In genomic region chrX:159371831-159372752, GRCm38 (mm10) we compare ENCODE assay signal across 8 mouse cellular contexts. TPM values are rescaled to one million over a fixed set of nuclear protein-coding genes. Genes with fewer than 3 reads are reported as not detected.
A peak's percentile ranks its signal among the peaks of the same experiment; 100 is the strongest.
DNase-seq lines count a peak whose midpoint lies in the region; ATAC-seq lines count a peak whose summit lies in the region.

Gene Eif1ax, plus strand, starts transcription at chrX:159372178.

- intact Hi-C loops in gastrocnemius, postnatal 14 days (cut with DNase I; ENCODE audit: low total_unique reads), result no loop called here
- intact Hi-C loops in left cerebral cortex, postnatal 10 days (cut with DNase I), result no loop called here

- peak; percentile 78 for DNase-seq in adipocyte (ENCODE audit: low spot score)
- DNase-seq in embryo, embryonic 10 days (ENCODE audit: low spot score), result peak; percentile 82
- DNase-seq in gastrocnemius, postnatal 14 days, result peak; percentile 68
- peak; percentile 29 to 84 for DNase-seq in left cerebral cortex, postnatal 10 days (ENCODE audit: extremely low spot score in 1 of 2, low spot score in 2 of 2)
- peak; percentile 63 for DNase-seq in right cerebral cortex, postnatal 25 days
- peak; percentile 64 to 70 for DNase-seq in urinary bladder, postnatal 4 days (ENCODE audit: low spot score in 2 of 2)

- peak; percentile 89 for ATAC-seq in inflammation-experienced regulatory T-cells, adult 6 months
- peak; percentile 97 for ATAC-seq in megakaryocyte-erythroid progenitor cell, adult 5-6 weeks (replicated peaks; ENCODE audit: low FRiP score, low TSS enrichment, poor library complexity, severe bottlenecking)

RNA-seq across cellular contexts. Expression of gene Eif1ax, which starts in this region (rescaled TPM):
- total RNA-seq in gastrocnemius, postnatal 14 days (2021), result 10 to 100 TPM; 74.1 to 76.0 TPM
- 100 to 1,000 TPM in 1 of 3 experiments, 10 to 100 TPM in 2; 58.5 to 120 (median 72.2) TPM for polyA plus RNA-seq in inflammation-experienced regulatory T-cells, adult 6 months (2017; shearing (Covaris generic))
- 100 to 1,000 TPM; 174 to 204 TPM for total RNA-seq in left cerebral cortex, postnatal 10 days (2021)
- 58.9 and 67.5 TPM in 2 replicates for total RNA-seq in megakaryocyte-erythroid progenitor cell, adult 5-6 weeks (2014; fragmentation: Nextera tagmentation)
- 59.2 and 77.4 TPM in 2 replicates for total RNA-seq in megakaryocyte-erythroid progenitor cell, adult 5-6 weeks (2017)

Comparison
In these comparisons a context has a peak if more than half of its experiments do, and no peak if none do; other contexts are left out.
1. Peak in every context shown above with its lines: DNase-seq and ATAC-seq.